Mouse (Mus musculus) lung, adult 18-20 months (tissue): ENCODE data around the gene Efl1.
A peak's percentile ranks its signal among the peaks of the same experiment; 100 is the strongest.
"Not testable (repeated sequence)": the region's sequence is repeated elsewhere in the genome, so short reads cannot be mapped to it uniquely, and the experiment has no call there.

ENCODE experiments used
- DNase-seq, 2 experiments: peaks; one replicate each; pipeline ENCODE4 v3.0.0; 2022; ENCODE audit warnings: mixed read lengths in 2 of 2

Efl1 gene

DNA sequence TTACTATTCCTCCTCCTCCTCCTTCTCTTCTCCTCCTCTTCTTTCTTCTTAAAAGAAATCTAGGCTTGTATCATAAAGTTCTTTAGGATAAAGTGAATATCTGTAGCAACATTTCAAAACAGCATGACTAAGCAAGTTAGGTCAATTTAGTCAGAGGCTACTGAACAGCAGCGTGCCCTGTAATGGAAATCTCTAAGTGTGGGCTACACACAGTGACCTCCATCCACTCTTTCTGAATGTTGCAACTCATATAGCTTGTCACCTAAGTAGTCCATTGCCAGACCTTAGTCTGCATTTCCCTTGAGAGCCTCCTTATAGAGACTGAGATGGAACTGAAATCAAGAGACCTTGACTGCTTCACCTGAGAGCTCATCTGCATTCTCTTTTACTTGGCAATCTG lies 116.5 kb downstream of the Efl1 start:
- no peak for DNase-seq

DNA sequence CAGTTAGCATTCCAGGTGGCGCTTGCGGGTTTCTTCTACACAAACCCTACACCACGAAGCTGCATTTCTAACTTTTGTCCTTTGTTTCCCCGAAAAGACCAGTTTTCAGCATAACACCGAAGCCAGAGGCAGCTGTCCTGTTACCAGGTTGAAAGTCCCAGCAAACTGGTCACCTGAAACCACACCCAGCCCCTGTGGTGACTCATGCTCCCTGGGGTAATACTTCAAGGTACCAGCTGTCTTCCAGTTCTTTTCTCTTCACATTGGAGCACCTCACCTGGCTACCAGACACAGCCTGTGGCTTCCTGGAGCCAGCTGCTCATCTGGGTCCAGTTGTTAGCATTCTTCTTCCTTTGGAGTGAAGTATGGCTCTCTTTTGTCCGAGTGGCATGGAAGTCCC lies 118.2 kb downstream of the Efl1 start:
- DNase-seq, result no peak

DNA sequence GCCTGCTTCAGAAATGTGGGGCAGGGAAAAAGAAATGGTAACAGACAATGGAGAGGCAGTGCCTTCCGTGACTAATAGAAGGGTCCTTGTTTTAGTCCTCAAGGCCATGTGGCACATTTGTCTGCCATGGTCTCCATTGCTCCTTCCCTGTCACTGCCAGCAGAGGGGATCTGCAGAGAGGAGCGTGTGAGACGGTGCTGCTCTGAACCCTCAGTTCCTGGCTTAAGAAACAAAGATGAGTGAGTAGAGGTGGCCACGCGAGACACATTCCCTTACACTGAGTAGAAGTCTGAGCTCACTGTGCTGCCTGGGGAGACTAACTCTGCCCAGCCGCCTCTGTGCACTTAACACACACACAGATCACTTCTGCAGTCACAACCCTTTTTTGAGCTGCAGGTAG lies 121.8 kb downstream of the Efl1 start:
- DNase-seq, result no peak

DNA sequence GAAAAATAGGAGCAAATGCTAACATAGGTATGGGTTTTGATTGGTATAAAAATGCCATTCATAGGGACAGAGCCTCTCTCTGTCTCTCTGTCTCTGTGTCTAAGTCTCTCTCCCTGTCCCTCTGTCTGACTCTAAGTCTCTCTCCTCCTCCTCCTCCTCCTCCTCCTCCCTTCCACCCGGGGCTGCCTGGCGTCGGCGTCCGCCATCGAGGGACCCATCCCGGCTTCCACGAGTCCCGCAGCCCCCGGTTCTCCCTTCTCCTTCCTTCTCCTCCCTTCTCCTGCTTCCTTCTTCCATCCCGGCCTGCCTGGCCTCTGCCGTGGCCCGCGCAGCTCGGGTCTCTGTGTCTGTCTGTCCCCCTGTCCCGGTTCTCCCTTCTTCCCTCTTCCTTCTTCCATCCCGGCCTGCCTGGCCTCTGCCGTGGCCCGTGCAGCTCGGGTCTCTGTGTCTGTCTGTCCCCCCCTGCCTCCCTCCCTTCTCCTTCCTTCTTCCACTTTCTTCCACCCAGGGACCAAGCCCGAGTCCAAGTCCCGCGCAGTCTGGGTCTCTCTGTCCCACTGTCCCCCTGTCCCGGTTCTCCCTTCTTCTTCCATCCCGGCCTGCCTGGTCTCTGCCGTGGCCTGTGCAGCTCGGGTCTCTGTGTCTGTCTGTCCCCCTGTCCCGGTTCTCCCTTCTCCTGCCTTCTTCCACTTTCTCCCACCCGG lies 122.7 kb downstream of the Efl1 start:
- not testable (repeated sequence) for DNase-seq

- not testable (repeated sequence) for DNase-seq
These were observed 123.2 kb downstream of the Efl1 start for GRCm38 (mm10) chr7:82771661-82772021.

GRCm38 (mm10) chr7:82772481-82772880 lies 124.1 kb downstream of the Efl1 start:
- DNase-seq, result no peak

DNA sequence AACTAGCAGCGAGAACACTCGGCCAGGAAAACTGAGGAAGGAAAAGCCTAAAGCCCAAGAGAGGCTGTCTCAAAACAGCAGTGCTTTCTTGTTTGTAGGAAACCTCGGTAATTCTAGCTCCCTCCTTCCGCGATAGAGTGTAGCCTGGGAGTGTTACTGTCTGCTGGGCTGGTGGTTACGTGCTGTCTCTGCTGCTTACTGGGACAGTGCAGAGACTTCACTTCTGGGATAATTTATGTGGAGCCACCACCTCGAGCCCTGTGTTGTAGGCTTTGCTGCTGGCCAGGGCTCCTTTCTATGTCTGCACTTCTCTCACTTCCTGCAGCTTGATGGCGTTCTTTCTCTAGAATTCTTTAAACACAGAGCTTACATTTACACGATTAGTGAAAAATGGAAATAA lies 124.7 kb downstream of the Efl1 start:
- no peak for DNase-seq

- DNase-seq, result no peak
These were observed 125.5 kb downstream of the Efl1 start for GRCm38 (mm10) chr7:82773884-82774283.

DNA sequence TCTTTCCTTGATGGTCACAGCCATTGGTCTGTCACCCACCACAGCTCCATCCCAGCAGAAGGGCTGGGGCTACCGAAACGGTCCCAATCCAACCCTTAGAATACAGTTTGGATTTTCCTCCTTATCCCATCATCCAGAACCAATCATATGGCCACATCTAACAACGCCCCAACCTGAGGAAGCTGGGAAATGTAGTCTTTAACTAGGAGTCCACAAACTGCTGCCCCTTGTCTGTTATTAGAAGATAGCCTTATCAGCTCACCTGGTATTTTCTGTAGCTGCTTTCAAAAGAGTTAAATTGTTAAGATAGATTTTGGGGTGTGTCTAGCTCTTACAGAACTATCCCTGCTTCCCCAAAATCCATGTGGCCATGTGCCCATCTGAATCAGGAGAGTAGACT lies 126.7 kb downstream of the Efl1 start:
- DNase-seq, result no peak

DNA sequence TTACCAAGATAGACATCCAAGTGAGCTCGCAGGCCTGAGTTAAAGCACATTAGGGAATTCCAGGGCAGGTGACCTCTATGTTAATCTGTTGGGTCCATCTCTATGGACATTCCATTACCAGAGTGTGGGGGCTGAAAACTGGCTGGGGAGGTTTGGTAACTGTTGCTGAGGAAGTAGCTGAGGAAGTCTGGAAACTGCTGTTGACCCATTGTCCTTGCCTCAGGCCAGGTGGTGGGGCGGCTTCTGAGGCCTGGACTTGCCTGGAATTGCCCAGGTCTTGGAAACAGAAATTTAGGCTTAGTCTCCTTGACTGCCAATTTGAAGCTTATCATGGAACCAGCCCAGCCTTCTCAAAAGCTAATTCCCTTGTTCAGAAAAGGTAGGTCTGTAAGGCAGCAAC lies 134.7 kb downstream of the Efl1 start:
- DNase-seq, result no peak

GRCm38 (mm10) chr7:82783693-82784092 lies 135.3 kb downstream of the Efl1 start:
- no peak for DNase-seq

GRCm38 (mm10) chr7:82785335-82785934 lies 137.0 kb downstream of the Efl1 start:
- DNase-seq, result peak in 1 of 2 experiments; percentile 11

GRCm38 (mm10) chr7:82785970-82786647 lies 137.7 kb downstream of the Efl1 start:
- DNase-seq, result no peak

- DNase-seq, result no peak
These were observed 144.2 kb downstream of the Efl1 start for GRCm38 (mm10) chr7:82792644-82793043.

- no peak for DNase-seq
These were observed 144.7 kb downstream of the Efl1 start for GRCm38 (mm10) chr7:82793111-82793510.

GRCm38 (mm10) chr7:82794542-82794941 lies 146.1 kb downstream of the Efl1 start:
- peak; percentile 46 to 59 for DNase-seq

GRCm38 (mm10) chr7:82802206-82802605 lies 153.8 kb downstream of the Efl1 start:
- DNase-seq, result no peak

DNA sequence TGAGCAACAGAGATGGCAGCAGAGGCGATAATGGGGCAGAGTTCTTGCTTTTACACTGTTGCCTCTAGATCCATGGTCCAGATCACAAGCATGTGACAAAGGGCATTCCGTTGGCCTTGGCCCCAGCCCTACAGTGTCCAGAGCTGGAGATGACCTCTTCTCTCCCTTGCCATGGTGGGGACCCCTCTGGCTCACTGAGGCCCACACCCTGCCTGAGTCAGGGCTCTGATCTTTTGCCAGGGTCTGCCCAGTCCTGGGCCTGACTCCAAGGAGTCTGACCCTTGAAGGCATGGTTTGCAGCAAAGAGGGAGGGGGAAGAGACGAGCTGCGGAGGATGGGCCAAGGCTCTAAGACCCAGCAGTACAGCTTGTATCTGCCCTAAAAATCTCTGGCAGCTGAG lies 159.8 kb downstream of the Efl1 start:
- DNase-seq, result no peak

- no peak for DNase-seq
These were observed 160.7 kb downstream of the Efl1 start for GRCm38 (mm10) chr7:82809126-82809525.

GRCm38 (mm10) chr7:82810799-82811139 lies 162.4 kb downstream of the Efl1 start:
- no peak for DNase-seq

- no peak for DNase-seq
These were observed 162.9 kb downstream of the Efl1 start for GRCm38 (mm10) chr7:82811140-82811851.

- DNase-seq, result no peak
These were observed 164.1 kb downstream of the Efl1 start for GRCm38 (mm10) chr7:82812186-82813155.
